Mouse (Mus musculus) stomach, embryonic 16.5 days (tissue): ENCODE data around the gene Lrrc31. TPM values are rescaled to one million over a fixed set of nuclear protein-coding genes. Genes with fewer than 3 reads are reported as not detected.

Experiments
- ATAC-seq: fragments of 200-750 bp; cut with Nextera tagmentation; 2 replicates; pipeline ENCODE4 v1.8.0; 2017; ENCODE audit warnings: moderate number of reproducible peaks, moderate TSS enrichment; ENCODE audit not compliant: insufficient read depth, low FRiP score
- H3K27ac ChIP-seq: fragments of 300-500 bp; sonication (generic); 2 replicates; pipeline ENCODE4 v1.5.1; 2014; ENCODE audit warnings: low read length
- H3K27me3 ChIP-seq: fragments of 300-500 bp; sonication (generic); 2 replicates; pipeline ENCODE4 v1.6.1; 2014; ENCODE audit warnings: low read length, control low read depth, mixed read lengths; ENCODE audit not compliant: control insufficient read depth, insufficient read depth
- H3K36me3 ChIP-seq: fragments of 300-500 bp; sonication (generic); 2 replicates; pipeline ENCODE4 v1.6.1; 2014; ENCODE audit warnings: low read length; ENCODE audit not compliant: control insufficient read depth, insufficient read depth
- H3K4me1 ChIP-seq: fragments of 300-500 bp; sonication (generic); 2 replicates; pipeline ENCODE4 v1.6.1; 2014; ENCODE audit warnings: low read length, control low read depth, mixed read lengths; ENCODE audit not compliant: control insufficient read depth, insufficient read depth
- H3K4me2 ChIP-seq: fragments of 300-500 bp; sonication (generic); 2 replicates; pipeline ENCODE4 v1.6.1; 2014; ENCODE audit warnings: low read depth, low read length, mixed read lengths
- H3K4me3 ChIP-seq: fragments of 300-500 bp; sonication (generic); replicated peaks from 2 replicates; pipeline ENCODE4 v1.5.1; 2014; ENCODE audit warnings: mild to moderate bottlenecking, low read length
- H3K9ac ChIP-seq: fragments of 300-500 bp; sonication (generic); 2 replicates; pipeline ENCODE4 v1.6.1; 2014; ENCODE audit warnings: low read length
- H3K9me3 ChIP-seq: fragments of 300-500 bp; sonication (generic); replicated peaks from 2 replicates; pipeline ENCODE4 v1.6.1; 2016; ENCODE audit warnings: low read length, control low read depth; ENCODE audit not compliant: control insufficient read depth
- WGBS: fragments of 180-500 bp; shearing (Covaris S2); extraction: QIAGEN DNeasy Blood & Tissue Kit; methylation state at CpG from one replicate; pipeline ENCODE4 v1.1.7; 2014; 5-methylcytosine and 5-hydroxymethylcytosine counted together
- polyA plus RNA-seq: library from polyadenylated mRNA; unstranded; fragments of >200 nt; fragmentation: Nextera tagmentation; extraction: Ambion mirVana; gene quantifications from 2 replicates; pipeline ENCODE4 v1.2.1, GENCODE M21; 2015

The Lrrc31 gene
- polyA plus RNA-seq, 1 experiment from 2014 or later, result 4.8 TPM

GRCm38 (mm10) chr3:30650062-30650841 lies 49.4 kb downstream of the Lrrc31 start:
- peak overlapping the region; percentile 54 for H3K9ac ChIP-seq
- ATAC-seq, result peak; percentile 82; the same call in 1 of the 2 replicates
- WGBS, result under 1% methylated on average over 41 of the region's 41 CpGs
- no peaks in the 10 kb centered on the region for H3K36me3 ChIP-seq
- H3K9me3 ChIP-seq, result no peaks in the 10 kb centered on the region
- H3K4me2 ChIP-seq, result peak overlapping the region; percentile 80
- H3K4me3 ChIP-seq, result peak overlapping the region; percentile 47
- peaks cover 7% of the 10 kb centered on the region; the same call in 1 of the 2 replicates for H3K27me3 ChIP-seq
- H3K4me1 ChIP-seq, result peaks cover 6% of the 10 kb centered on the region; the same call in 1 of the 2 replicates
- no peak overlapping the region for H3K27ac ChIP-seq

- H3K36me3 ChIP-seq, result no peaks in the 10 kb centered on the region
- no peak for ATAC-seq
- H3K4me3 ChIP-seq, result no peak overlapping the region
- H3K27me3 ChIP-seq, result peaks cover 7% of the 10 kb centered on the region; the same call in 1 of the 2 replicates
- H3K27ac ChIP-seq, result no peak overlapping the region
- H3K4me2 ChIP-seq, result no peak overlapping the region
- peaks cover 6% of the 10 kb centered on the region; the same call in 1 of the 2 replicates for H3K4me1 ChIP-seq
- 87% methylated on average over 2 of the region's 2 CpGs for WGBS
- H3K9ac ChIP-seq, result no peak overlapping the region
- H3K9me3 ChIP-seq, result no peaks in the 10 kb centered on the region
These were observed 51.2 kb downstream of the Lrrc31 start for GRCm38 (mm10) chr3:30648466-30648865.

GRCm38 (mm10) chr3:30647440-30648090 lies 52.1 kb downstream of the Lrrc31 start, which contains the start of gene Lrrc34:
Gene Lrrc34 (minus strand): TSS chr3:30647869.
- Histone ChIP-seq H3K27ac (no peak within 1 kb of the TSS), H3K9ac (peak within 1 kb of the TSS; percentile 70), H3K27me3 (peaks cover 7% of the 10 kb centered on the region; the same call in 1 of the 2 replicates), H3K36me3 (no peaks in the 10 kb centered on the region), H3K4me3 (peak within 1 kb of the TSS; percentile 42), H3K9me3 (no peaks in the 10 kb centered on the region), H3K4me1 (peaks cover 6% of the 10 kb centered on the region; the same call in 1 of the 2 replicates), H3K4me2 (peak within 1 kb of the TSS; percentile 69)
- 3% methylated on average over 25 of the region's 25 CpGs for WGBS
- ATAC-seq, result peak; percentile 84

- Histone ChIP-seq H3K27me3 (peaks cover 7% of the 10 kb centered on the region; the same call in 1 of the 2 replicates), H3K4me3 (no peak overlapping the region), H3K9ac (no peak overlapping the region), H3K36me3 (no peaks in the 10 kb centered on the region), H3K4me2 (0 out of 2 replicates have a peak overlapping the region, but pooled peaks have one; percentile 69), H3K4me1 (peaks cover 6% of the 10 kb centered on the region; the same call in 1 of the 2 replicates), H3K9me3 (no peaks in the 10 kb centered on the region), H3K27ac (no peak overlapping the region)
- no peak for ATAC-seq
- 51% methylated on average over 8 of the region's 8 CpGs for WGBS
These were observed 52.9 kb downstream of the Lrrc31 start for GRCm38 (mm10) chr3:30646761-30647160.

- Histone ChIP-seq H3K27ac (no peak within 1 kb of the TSS), H3K4me1 (peaks cover 6% of the 10 kb centered on the region; the same call in 1 of the 2 replicates), H3K36me3 (no peaks in the 10 kb centered on the region), H3K4me3 (no peak within 1 kb of the TSS), H3K9me3 (no peaks in the 10 kb centered on the region), H3K27me3 (peaks cover 7% of the 10 kb centered on the region; the same call in 1 of the 2 replicates), H3K9ac (no peak within 1 kb of the TSS), H3K4me2 (no peak within 1 kb of the TSS)
- WGBS, result 75% methylated on average over 2 of the region's 2 CpGs
- no peak for ATAC-seq
These were observed 55.4 kb downstream of the Lrrc31 start, which contains the start of gene Lrriq4 for GRCm38 (mm10) chr3:30644207-30644606. Gene Lrriq4 (plus strand): TSS chr3:30644507.

- no peak overlapping the region for H3K27ac ChIP-seq
- WGBS, result 79% methylated on average over 4 of the region's 4 CpGs
- H3K27me3 ChIP-seq, result no peaks in the 10 kb centered on the region
- no peak for ATAC-seq
- no peak overlapping the region for H3K9ac ChIP-seq
- H3K4me3 ChIP-seq, result no peak overlapping the region
- no peaks in the 10 kb centered on the region for H3K4me1 ChIP-seq
- no peaks in the 10 kb centered on the region for H3K36me3 ChIP-seq
- H3K9me3 ChIP-seq, result no peaks in the 10 kb centered on the region
- no peak overlapping the region for H3K4me2 ChIP-seq
These were observed 64.0 kb downstream of the Lrrc31 start for GRCm38 (mm10) chr3:30635629-30636028.

- Histone ChIP-seq H3K9ac (no peak overlapping the region), H3K4me1 (no peaks in the 10 kb centered on the region), H3K27ac (no peak overlapping the region), H3K27me3 (no peaks in the 10 kb centered on the region), H3K4me2 (no peak overlapping the region), H3K9me3 (no peaks in the 10 kb centered on the region), H3K4me3 (no peak overlapping the region), H3K36me3 (no peaks in the 10 kb centered on the region)
- ATAC-seq, result no peak
- WGBS, result 55% methylated on average over 3 of the region's 3 CpGs
These were observed 66.0 kb downstream of the Lrrc31 start for GRCm38 (mm10) chr3:30633681-30634080.
